Mouse (Mus musculus): ENCODE results near the gene Farsb. TPM values are rescaled to one million over a fixed set of nuclear protein-coding genes. Genes with fewer than 3 reads are reported as not detected.

Gene Farsb
- polyA plus RNA-seq, 2 experiments, result 38.6 to 111 TPM

DNA sequence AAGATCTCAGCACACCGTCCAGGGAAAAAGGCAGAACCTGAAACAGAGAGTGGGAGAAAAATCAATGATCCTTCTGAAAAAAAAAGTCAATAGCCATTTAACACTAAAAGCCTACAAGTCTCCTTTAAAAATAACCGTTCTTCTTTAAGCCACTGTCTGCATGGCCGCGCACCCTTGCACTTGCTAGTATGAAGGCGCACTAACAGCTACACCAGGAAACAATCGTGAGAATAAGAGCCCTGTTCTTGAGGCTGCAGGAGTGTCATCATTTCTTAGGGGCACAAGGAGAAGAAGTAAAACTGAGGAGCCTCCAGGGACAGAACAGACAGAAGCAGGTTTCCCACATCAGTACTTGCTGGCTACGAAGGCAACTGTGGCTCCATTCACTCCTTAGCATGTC is 63.4 kb downstream of the Farsb start:
- H3K27ac ChIP-seq, result no peak overlapping the region
- peaks cover 15% of the 10 kb centered on the region for H3K36me3 ChIP-seq (replicated peaks; ENCODE audit: control insufficient read depth, insufficient read depth, low read depth)
- TF ChIP-seq CTCF (IDR thresholded peaks at IDR 0.05; ENCODE audit: low read depth) (no peak), EP300 (IDR thresholded peaks at IDR 0.05; ENCODE audit: low read depth) (no peak)
- no peaks in the 10 kb centered on the region for H3K9me3 ChIP-seq (ENCODE audit: control insufficient read depth, low read length)
- WGBS (ENCODE audit: insufficient replicate concordance), result 82% methylated on average over 7 of the region's 7 CpGs
- ATAC-seq (ENCODE audit: insufficient read depth) (no peak), DNase-seq (ENCODE audit: low read depth in 3 of 3, low spot score in 3 of 3) (no peak)
- no peak overlapping the region for H3K4me3 ChIP-seq (ENCODE audit: insufficient read depth in 1 of 2, low read depth in 2 of 2, low read length in 2 of 2)
- peaks cover 0 to 2% of the 10 kb centered on the region in 2 experiments; a peak in 2 of 4 replicates for H3K4me1 ChIP-seq (replicated peaks; ENCODE audit: control insufficient read depth in 2 of 2, insufficient read depth in 2 of 2, low read length in 1 of 2)
- no peak overlapping the region for H3K4me2 ChIP-seq (ENCODE audit: low read depth)
- no peak overlapping the region for H3K9ac ChIP-seq (replicated peaks)
- no peaks in the 10 kb centered on the region for H3K27me3 ChIP-seq (ENCODE audit: control insufficient read depth, insufficient read depth, low read length)

DNA sequence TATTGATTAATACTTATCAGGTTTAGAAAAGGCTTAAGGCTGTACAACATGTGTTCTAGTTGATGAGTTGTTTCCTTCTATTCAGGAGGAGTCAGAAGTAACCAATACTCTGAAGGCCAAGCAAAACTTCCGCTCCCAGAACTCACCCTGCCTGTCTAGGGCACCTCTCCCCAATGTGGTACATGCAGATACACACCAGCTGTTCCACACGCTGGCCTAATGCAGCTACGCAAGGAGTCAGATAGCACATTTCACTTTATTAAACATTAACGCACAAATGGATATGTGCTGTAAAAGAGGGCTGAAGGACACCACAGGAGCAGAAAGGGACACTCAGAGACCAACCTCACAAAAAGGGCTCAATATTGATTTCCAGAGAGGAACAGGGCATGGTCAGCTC is 63.8 kb downstream of the Farsb start:
- H3K4me1 ChIP-seq (replicated peaks; ENCODE audit: control insufficient read depth in 2 of 2, insufficient read depth in 2 of 2, low read length in 1 of 2), result peaks cover 0 to 2% of the 10 kb centered on the region in 2 experiments; a peak in 2 of 4 replicates
- DNase-seq (ENCODE audit: low read depth in 3 of 3, low spot score in 3 of 3) (no peak), ATAC-seq (ENCODE audit: insufficient read depth) (no peak)
- H3K9me3 ChIP-seq (ENCODE audit: control insufficient read depth, low read length), result no peaks in the 10 kb centered on the region
- no peak overlapping the region for H3K4me3 ChIP-seq (ENCODE audit: insufficient read depth in 1 of 2, low read depth in 2 of 2, low read length in 2 of 2)
- 76% methylated on average over 4 of the region's 4 CpGs for WGBS (ENCODE audit: insufficient replicate concordance)
- H3K4me2 ChIP-seq (ENCODE audit: low read depth), result no peak overlapping the region
- H3K36me3 ChIP-seq (replicated peaks; ENCODE audit: control insufficient read depth, insufficient read depth, low read depth), result peaks cover 15% of the 10 kb centered on the region
- no peak overlapping the region for H3K9ac ChIP-seq (replicated peaks)
- no peak overlapping the region for H3K27ac ChIP-seq
- TF ChIP-seq EP300 (IDR thresholded peaks at IDR 0.05; ENCODE audit: low read depth) (no peak), CTCF (IDR thresholded peaks at IDR 0.05; ENCODE audit: low read depth) (no peak)
- H3K27me3 ChIP-seq (ENCODE audit: control insufficient read depth, insufficient read depth, low read length), result no peaks in the 10 kb centered on the region

DNA sequence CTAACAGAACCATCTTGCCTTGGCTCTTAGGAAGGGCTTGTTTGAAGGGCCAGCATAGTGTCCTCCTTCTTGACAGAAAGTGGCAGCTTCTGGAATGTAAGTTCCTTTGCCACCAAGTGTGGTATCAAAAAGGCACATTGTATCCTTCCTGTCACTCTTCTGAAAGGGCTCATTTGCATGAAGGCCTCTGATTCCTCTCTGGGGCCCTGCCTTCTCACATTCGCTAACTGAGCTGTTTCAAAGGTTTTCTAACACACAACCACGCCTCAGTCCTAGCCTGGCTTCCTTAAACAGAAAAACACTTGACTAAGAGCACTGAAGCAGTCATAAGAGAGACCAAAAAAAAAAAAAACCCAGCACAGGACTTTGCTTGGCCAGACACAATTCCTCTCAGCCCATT is 66.1 kb downstream of the Farsb start:
- Histone ChIP-seq H3K4me1 (replicated peaks; ENCODE audit: control insufficient read depth in 2 of 2, insufficient read depth in 2 of 2, low read length in 1 of 2) (peaks cover 0 to 2% of the 10 kb centered on the region in 2 experiments; a peak in 2 of 4 replicates), H3K27me3 (ENCODE audit: control insufficient read depth, insufficient read depth, low read length) (no peaks in the 10 kb centered on the region), H3K36me3 (replicated peaks; ENCODE audit: control insufficient read depth, insufficient read depth, low read depth) (peaks cover 15% of the 10 kb centered on the region), H3K9me3 (ENCODE audit: control insufficient read depth, low read length) (no peaks in the 10 kb centered on the region), H3K27ac (no peak overlapping the region), H3K9ac (replicated peaks) (no peak overlapping the region), H3K4me3 (ENCODE audit: insufficient read depth in 1 of 2, low read depth in 2 of 2, low read length in 2 of 2) (no peak overlapping the region), H3K4me2 (ENCODE audit: low read depth) (no peak overlapping the region)
- ATAC-seq (ENCODE audit: insufficient read depth), result no peak
- 72% methylated on average over 2 of the region's 2 CpGs for WGBS (ENCODE audit: insufficient replicate concordance)
- TF ChIP-seq EP300 (IDR thresholded peaks at IDR 0.05; ENCODE audit: low read depth), result no peak
- no peak for TF ChIP-seq CTCF (IDR thresholded peaks at IDR 0.05; ENCODE audit: low read depth)
- no peak for DNase-seq (ENCODE audit: low read depth in 3 of 3, low spot score in 3 of 3)

DNA sequence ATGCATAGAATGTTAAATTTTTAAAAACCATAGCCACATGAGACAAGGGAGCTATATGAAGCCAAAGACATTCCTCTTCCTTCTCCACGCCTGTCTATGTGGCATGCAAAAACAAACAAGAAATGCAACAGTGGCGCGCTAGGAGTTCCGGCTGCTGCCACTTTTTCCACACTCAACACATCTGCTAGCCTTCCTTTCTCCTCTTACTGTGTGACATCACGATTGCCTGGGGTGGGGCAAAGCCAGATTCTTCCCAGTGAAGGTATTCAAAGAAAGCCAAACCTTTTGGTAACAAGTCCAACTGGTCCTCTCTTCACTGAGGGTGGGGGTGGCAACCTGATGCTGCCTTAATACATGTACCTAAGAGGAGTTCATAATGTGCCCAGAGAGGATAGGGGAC is 66.9 kb downstream of the Farsb start:
- TF ChIP-seq EP300 (IDR thresholded peaks at IDR 0.05; ENCODE audit: low read depth), result no peak
- no peak for TF ChIP-seq CTCF (IDR thresholded peaks at IDR 0.05; ENCODE audit: low read depth)
- no peak for DNase-seq (ENCODE audit: low read depth in 3 of 3, low spot score in 3 of 3)
- peaks cover 15% of the 10 kb centered on the region for H3K36me3 ChIP-seq (replicated peaks; ENCODE audit: control insufficient read depth, insufficient read depth, low read depth)

DNA sequence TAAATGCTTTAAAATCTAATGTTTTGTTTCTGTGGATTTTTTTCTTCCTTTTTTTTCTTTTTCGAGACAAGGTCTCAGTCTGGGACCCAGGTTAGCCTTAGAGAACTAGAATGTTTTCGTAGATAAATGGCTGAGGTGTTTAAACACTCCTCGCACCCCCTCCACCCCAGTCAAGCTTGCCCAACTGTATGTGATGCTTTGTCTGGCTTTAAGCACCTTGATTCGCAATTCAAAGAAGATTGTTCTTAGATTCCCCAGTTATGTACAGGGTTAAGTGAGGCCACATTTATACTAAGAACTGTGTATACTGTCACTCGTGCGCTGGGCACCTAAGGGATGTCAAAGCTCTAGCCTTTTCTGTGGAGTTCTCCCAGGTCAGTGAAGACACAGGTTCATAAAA is 68.4 kb downstream of the Farsb start:
- H3K4me2 ChIP-seq (ENCODE audit: low read depth), result no peak overlapping the region
- H3K4me1 ChIP-seq (replicated peaks; ENCODE audit: control insufficient read depth in 2 of 2, insufficient read depth in 2 of 2, low read length in 1 of 2), result no peaks in the 10 kb centered on the region; a peak in 1 of 4 replicates
- no peaks in the 10 kb centered on the region for H3K27me3 ChIP-seq (ENCODE audit: control insufficient read depth, insufficient read depth, low read length)
- no peak overlapping the region for H3K4me3 ChIP-seq (ENCODE audit: insufficient read depth in 1 of 2, low read depth in 2 of 2, low read length in 2 of 2)
- H3K9me3 ChIP-seq (ENCODE audit: control insufficient read depth, low read length), result no peaks in the 10 kb centered on the region
- TF ChIP-seq CTCF (IDR thresholded peaks at IDR 0.05; ENCODE audit: low read depth) (no peak), EP300 (IDR thresholded peaks at IDR 0.05; ENCODE audit: low read depth) (no peak)
- no peak overlapping the region for H3K9ac ChIP-seq (replicated peaks)
- no peak for ATAC-seq (ENCODE audit: insufficient read depth)
- H3K36me3 ChIP-seq (replicated peaks; ENCODE audit: control insufficient read depth, insufficient read depth, low read depth), result peaks cover 15% of the 10 kb centered on the region
- WGBS (ENCODE audit: insufficient replicate concordance), result 83% methylated on average over 6 of the region's 6 CpGs
- no peak for DNase-seq (ENCODE audit: low read depth in 3 of 3, low spot score in 3 of 3)
- no peak overlapping the region for H3K27ac ChIP-seq

More for the DNA sequence above, 66.9 kb downstream of the Farsb start:
- H3K9ac ChIP-seq (replicated peaks), result no peak overlapping the region
- no peak overlapping the region for H3K4me3 ChIP-seq (ENCODE audit: insufficient read depth in 1 of 2, low read depth in 2 of 2, low read length in 2 of 2)
- no peak for ATAC-seq (ENCODE audit: insufficient read depth)
- peaks cover 0 to 2% of the 10 kb centered on the region in 2 experiments; a peak in 2 of 4 replicates for H3K4me1 ChIP-seq (replicated peaks; ENCODE audit: control insufficient read depth in 2 of 2, insufficient read depth in 2 of 2, low read length in 1 of 2)
- H3K4me2 ChIP-seq (ENCODE audit: low read depth), result no peak overlapping the region
- H3K9me3 ChIP-seq (ENCODE audit: control insufficient read depth, low read length), result no peaks in the 10 kb centered on the region
- H3K27ac ChIP-seq, result no peak overlapping the region
- H3K27me3 ChIP-seq (ENCODE audit: control insufficient read depth, insufficient read depth, low read length), result no peaks in the 10 kb centered on the region
- 82% methylated on average over 5 of the region's 5 CpGs for WGBS (ENCODE audit: insufficient replicate concordance)

Measured in liver, embryonic 14.5 days (tissue).